Mouse (Mus musculus): ENCODE data around the gene Irak1.

Irak1 gene

DNA sequence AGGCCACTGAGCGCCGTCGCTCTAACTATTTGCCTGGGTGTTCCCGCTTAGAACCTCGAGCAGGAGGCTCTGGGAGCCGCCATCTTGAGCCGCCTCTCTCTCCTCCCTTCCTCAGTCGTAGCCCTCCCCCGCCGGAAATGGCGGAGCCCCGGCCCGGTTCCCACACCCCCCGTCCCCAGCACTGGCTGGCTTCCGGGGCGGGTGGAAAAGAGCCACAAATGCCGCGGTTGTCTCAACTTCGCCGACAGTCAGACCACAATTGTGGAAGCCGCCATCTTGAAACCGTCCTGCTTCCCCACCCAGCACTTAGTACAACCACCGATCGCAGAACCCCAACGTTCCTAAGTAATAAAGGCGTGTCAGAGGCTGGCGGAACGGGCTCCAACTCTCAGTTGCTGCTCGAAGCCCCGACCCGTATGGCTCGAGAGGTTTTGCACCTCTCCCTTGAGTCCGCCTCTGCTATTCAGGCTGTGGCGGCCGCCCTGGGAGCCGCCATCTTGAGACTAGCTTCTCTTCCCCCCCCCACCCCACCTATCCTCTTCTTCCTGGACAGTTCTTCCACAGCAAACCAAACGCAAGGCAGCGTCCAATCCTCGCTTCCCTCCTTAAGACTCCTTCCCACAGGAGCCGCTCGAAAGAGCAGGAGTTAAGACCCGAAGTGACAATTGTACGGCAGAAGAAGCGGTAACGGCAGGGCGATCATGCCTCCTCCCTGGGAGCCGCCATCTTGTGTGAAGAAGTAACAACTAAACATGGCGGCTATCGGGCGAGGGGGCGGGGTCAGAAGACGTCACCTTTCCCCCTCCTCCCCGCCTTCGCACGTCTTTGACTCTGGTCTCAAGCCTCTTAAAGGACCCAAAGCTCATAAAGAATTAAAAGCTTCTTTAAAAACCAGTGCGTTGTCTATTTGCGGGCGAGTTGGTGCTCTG lies 57.2 kb downstream of the Irak1 start, which contains the start of gene Hcfc1:
Hcfc1 (minus strand) TSS at position 110 of the 929 bp plus-strand sequence.
- DNase-seq (ENCODE audit: low spot score in 2 of 2), result peak; percentile 65 to 80

DNA sequence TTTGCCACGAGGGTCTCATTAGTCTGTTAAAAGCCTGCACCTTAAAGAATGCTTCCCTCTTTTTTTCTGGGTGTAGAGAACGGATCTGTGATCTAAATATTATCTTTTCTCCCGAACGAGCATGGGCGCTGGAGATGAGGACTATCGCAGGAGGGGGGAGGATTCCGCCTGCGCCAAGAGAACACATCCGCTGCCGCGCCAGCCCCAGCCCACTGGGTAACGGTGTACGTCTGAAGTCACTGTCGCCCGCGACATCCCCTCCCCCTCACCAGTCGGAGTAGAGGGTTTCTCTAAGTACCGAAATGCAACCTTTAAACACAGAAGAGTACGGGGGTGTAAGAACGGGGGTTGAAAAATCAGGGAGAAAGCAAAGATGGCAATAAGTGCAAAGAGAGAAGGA lies 58.4 kb downstream of the Irak1 start:
- peak in 1 of 2 experiments; percentile 32 for DNase-seq (ENCODE audit: low spot score in 2 of 2)

DNA sequence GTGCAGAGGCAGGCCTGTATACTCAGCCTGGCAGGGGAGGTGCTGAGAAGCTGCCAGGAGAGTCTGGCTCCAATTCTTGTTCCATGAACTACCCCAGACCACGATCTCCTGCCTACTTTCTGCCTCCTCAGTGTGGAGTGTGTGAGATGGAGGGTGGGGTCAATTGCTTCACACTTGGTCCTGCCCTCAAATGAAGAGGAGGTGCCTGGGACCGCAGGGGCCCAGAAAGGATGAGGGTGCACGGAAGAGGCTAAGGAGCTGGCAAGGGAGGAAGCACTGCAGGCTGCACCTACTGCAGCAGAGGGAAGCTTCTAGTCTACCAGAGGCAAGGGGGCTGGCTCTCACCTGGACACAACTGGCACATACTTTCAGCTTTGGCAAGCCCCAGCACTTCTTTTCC lies 59.4 kb downstream of the Irak1 start:
- DNase-seq (ENCODE audit: low spot score in 2 of 2), result no peak

Data from cerebellum, postnatal 4 days (tissue).